Mouse (Mus musculus) thymus, postnatal 36 days (tissue): ENCODE data around the gene Itpr1.
A peak's percentile ranks its signal among the peaks of the same experiment; 100 is the strongest.

ENCODE experiments used
- DNase-seq, 2 experiments: peaks; one replicate each; pipeline ENCODE4 v3.0.0; 2022; ENCODE audit warnings: mixed read lengths in 2 of 2

The Itpr1 gene

GRCm38 (mm10) chr6:108278826-108279630, 66.1 kb downstream of the Itpr1 start:
- DNase-seq: no peak

- DNase-seq: no peak
These were observed 69.2 kb downstream of the Itpr1 start for GRCm38 (mm10) chr6:108282131-108282530.

- DNase-seq: no peak
These were observed 69.7 kb downstream of the Itpr1 start for GRCm38 (mm10) chr6:108282621-108283020.

- no peak for DNase-seq
These were observed 71.8 kb downstream of the Itpr1 start for GRCm38 (mm10) chr6:108284688-108285087.

DNA sequence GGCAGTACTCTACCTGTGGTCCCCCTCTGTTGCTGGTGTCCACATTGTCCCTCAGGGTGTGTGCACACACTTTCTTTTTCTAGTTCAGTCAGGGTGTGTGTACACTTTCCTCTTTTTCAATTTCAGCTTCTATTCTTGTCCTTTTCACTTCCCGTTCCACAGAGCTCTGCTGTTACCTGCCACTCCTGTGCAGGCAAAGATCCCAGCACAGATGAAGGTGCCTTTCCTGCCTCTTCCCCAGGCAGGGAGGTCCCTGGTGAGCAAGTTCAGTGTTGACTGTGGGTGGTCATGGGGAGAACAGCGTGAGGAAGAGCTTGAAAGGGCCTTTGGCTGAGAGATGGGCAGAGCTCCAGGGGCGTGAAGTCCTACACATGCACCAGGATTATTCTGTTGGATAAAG, 76.1 kb downstream of the Itpr1 start:
- no peak for DNase-seq

DNA sequence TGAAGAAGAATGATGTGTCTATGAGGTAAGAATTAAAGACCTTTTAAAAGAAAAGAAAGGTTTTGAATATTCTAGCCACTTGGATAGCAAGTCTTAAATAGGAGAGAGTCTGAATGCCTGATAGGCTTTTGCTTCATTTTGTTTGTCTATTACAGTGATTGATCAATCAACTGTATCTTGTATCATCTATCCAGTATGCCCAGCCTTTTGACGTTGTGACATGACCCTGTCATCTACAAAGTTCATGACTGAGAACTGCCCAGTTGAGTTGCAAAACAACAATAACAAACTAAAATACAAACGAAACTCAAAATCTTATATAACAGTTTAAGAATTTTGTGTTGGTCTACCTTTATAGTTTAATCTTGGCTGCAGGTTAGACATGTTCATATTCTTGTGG, 78.1 kb downstream of the Itpr1 start:
- DNase-seq: no peak

- DNase-seq: no peak
These were observed 78.7 kb downstream of the Itpr1 start for GRCm38 (mm10) chr6:108291556-108291955.

GRCm38 (mm10) chr6:108301856-108302255, 89.0 kb downstream of the Itpr1 start:
- DNase-seq: no peak

GRCm38 (mm10) chr6:108303619-108304567, 91.0 kb downstream of the Itpr1 start:
- no peak for DNase-seq

DNA sequence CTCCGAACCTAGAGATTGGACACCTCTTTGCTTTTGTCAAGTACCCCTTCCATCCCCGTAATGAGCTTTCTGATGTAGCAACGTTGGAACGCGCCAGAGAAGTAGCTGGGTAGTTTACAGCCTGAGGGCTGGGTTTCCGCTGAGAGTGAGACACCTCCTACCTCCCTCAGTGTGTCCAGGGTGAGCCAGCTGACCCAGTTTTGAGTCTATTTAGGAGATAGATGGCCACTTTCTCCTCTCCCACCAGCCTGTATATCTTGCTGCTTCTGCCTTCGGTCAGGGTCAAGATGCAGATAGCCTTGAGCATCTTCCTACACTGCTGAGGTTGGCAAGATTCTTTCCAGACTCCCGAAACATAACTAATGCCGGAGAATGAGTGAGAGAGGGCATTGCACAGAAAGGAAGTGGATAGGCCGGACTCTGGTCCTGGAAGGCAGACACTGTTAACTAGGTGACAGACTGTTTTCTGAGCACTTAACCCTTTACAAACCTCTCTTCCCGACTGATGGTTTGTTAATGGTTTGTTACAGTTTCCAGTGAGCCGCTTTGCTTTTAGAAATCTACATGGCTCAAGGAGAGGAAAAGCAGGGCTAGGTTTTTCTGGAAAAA, 92.4 kb downstream of the Itpr1 start:
- DNase-seq: no peak

DNA sequence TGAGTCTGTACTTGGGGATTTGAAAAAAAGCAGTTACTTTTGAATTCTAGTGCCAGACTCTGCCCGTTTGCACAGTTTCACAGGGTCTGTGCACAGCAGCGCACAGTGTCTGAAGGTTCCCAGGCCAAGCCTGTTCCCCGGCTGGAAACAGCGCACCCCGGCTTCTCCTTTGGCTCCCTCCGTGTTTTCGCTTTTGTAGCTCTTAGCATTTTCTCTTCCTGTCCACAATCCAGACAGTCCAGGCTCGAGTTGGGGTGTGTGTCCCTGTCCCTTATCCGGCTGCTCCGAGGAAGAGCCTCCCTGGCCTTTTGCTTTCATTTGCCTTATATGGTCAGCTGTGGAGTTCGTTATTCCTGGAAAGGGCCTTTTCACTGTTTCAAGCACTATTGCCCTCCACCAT, 93.3 kb downstream of the Itpr1 start:
- DNase-seq: no peak

DNA sequence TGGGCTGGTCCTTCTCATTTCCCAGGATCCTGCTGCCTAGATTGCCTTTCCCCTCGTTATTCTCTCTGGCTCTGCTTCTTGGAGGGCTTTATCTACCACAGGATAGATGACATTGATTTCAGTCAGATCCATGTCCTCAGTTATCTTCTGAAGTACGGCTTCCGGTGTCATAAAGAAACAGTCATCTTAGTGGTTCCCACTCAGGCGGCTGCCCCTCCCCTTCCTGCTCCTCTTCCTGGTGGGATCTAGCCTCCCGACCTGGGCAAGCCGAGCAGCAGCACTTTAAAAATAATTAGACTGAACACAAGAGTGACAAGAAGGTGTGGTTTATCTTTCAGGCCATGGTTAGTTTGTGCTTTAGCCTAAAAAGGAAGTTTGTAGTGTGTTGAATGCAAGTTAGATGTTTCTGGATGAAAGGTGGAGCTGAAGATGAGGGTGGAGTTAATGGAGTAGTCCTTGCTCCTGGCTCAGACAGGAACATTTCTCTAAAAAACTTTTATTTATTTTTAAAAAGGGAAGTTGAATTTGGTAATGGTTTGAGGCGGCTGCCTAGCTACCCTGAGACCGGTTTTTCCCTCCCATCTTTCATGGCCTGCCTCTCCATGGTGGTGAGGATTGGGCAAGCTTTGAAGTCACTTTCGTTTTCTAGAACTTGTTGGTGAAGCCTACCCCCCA, 94.2 kb downstream of the Itpr1 start:
- DNase-seq: peak in 1 of 2 experiments; percentile 32

DNA sequence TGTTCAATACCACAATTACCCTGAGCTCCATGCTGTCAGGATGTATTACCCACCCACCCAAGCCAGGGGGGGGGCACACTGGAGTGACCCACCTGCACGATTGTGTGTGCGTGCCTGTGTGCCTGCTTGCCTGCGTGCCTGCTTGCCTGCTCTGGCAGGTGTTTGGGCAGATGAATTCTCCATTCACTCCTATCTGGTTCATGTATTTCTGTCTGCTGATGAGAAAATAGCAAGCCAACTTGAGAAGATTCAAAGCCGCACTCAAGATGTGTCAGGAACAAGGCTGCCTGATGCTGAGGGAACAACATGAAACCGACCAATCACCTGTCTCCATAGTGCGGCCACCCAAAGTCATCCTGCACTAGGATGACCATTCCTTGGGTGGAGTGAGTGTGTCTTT, 94.9 kb downstream of the Itpr1 start:
- peak; percentile 11 to 41 for DNase-seq

DNA sequence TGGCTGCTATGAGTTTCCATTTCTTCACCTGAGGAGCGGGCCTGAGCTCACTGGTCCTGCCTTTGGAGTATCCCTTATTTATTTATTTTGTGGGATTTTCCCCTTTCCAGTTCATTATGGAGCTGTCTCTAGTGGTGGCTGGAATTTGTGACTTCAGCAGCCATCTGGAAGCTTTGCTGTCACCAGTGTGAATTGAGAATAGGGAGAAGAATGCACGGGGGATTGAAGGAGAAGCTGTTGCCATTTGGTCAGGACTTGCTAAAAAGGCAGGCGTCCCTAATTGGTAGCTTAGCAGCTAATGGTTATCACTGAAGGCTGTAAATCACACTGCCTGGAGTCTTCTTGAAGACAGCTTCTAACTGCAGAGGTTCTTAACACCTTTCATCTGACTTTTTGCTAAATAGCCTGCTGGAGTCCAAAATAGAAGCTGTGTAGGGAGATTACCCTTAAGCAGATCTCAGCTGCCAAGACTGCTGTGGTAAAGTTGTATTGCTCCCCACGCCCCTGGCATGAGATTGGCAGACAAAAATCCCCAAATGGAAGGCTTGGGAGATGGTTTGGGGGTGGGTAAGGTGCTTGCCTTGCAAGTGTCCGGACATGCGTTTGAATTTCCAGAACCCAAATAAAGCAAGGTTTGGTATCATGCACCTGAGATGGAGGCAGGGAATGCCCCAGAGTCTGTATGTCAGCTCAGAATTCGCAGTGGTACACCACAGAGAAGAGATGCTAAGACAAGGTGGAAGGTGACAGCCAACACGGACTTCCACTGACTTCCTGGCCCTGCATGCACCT, 96.7 kb downstream of the Itpr1 start:
- DNase-seq: no peak

DNA sequence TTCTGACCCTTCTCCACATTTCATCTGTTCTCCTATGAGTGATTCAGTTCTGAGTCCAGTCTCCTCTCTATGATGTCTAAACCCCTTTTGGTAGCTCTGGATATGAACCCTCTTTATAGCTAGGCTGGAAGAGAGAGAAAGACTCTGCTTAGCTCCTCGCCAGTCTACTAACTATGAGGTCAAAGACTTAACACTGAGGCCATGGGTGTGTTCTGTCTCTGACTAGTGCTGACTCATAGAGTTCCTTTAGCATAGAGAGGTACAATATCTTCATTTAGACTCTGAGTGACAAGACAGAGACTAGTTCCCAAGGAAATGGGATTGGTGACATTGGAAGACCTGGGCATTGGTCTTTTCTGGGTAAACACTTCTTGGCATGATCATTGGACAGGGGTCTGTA, 100.2 kb downstream of the Itpr1 start:
- DNase-seq: no peak

DNA sequence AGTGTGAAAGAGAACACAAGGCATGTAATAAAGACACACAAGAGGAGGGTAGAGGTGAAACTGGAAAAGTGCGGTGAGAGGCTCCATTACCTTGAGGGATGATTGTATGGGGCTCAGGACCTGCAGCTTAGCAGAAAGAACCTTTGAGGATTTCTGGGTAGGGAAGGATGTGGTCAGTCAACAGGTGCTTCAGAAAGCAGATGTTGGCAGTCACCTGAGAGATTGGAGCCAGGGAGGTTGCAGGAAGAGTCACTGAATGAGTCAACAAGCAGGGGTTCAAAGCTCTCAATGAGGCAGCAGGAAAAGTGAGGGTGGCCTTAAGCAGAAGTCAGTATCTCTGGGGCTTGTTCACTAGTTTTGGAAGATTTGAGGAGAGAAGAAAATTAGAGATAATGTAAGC, 101.1 kb downstream of the Itpr1 start:
- peak; percentile 18 to 39 for DNase-seq

GRCm38 (mm10) chr6:108316268-108316824, 103.5 kb downstream of the Itpr1 start:
- no peak for DNase-seq

DNA sequence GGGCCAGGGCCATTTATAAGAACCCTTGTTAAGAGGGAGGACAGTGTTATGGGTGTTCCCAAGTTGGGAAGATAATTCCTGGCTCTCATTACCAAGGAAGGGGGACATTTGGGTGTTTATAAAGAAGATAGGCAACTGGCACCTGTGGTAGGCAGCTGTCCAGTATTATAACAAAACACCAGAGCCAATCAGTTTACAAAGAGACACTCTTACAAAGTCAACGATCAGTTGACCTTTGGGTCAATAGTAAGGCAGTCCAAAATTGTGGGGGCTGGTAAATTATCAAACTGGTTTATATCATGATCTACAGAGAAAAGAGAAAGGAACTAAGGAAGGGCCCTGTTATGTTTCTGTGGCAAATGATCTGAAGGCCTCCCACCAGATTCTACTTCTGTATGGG, 104.1 kb downstream of the Itpr1 start:
- no peak for DNase-seq

GRCm38 (mm10) chr6:108321653-108322052, 108.8 kb downstream of the Itpr1 start:
- DNase-seq: no peak

GRCm38 (mm10) chr6:108324464-108325025, 111.6 kb downstream of the Itpr1 start:
- no peak for DNase-seq

DNA sequence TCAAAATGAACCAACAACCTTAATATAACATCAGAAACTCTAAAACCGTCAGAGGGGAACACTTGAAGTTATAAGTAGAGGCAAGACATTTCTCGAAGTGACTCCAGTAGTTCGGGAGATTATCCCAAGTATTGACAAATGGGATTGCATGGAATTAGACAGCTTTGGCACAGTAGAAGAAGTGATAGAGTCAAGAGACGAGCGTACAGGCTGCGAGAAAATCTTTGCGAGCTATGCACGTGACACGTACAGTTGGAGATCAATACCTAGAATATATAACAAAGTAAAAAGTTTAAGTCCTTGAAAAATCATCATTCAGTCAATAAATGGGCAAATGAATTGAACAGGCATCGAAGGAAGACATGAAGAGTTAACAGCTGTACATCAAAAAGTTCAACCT, 112.5 kb downstream of the Itpr1 start:
- no peak for DNase-seq
